Mouse (Mus musculus): ENCODE data around the gene Acoxl.

- TF ChIP-seq GATA1 (IDR thresholded peaks at IDR 0.05; ENCODE audit: borderline replicate concordance, low read length): no peak
- TF ChIP-seq FLI1 (IDR thresholded peaks at IDR 0.05; ENCODE audit: low read length): no peak
These were observed 245.2 kb downstream of the Acoxl start for GRCm38 (mm10) chr2:128083844-128084243.

All from megakaryocyte, embryonic 14.5 days (primary cell).